Mouse (Mus musculus) heart, postnatal 0 days (tissue): Measurements from ENCODE around the gene Bnipl.

ENCODE experiments used
- CTCF ChIP-seq: IDR thresholded peaks from 2 replicates; pipeline ENCODE4 v1.5.1; 2016; ENCODE audit warnings: antibody characterized with exemption, control low read depth, low read depth
- EP300 ChIP-seq: IDR thresholded peaks from 2 replicates; pipeline ENCODE4 v1.6.1; 2016; ENCODE audit warnings: antibody characterized with exemption, low read depth

DNA sequence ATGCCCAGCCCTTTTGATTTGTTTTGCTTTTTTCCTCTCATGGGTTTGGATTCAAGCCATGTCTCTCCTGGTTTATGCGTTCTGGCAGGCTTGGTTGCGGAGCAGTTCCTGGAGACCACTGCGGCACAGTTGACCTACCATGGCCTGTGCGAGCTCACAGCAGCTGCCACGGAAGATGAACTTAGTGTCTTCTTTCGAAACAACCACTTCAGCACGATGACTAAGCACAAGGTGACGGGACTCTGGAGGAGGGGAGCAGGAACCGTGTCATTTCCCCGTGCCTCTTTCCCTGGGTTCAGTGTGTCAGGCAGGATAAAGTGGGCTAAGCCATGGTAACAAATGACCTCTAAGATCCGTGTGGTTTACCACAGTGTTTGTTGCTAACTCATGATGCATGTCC is 42.5 kb upstream of the Bnipl start:
- TF ChIP-seq CTCF (no peak), EP300 (no peak)
